Mouse (Mus musculus): ENCODE results near the gene Cela2a.

- TF ChIP-seq GATA1 (IDR thresholded peaks at IDR 0.05; ENCODE audit: low read length), result no peak
- TF ChIP-seq TAL1 (IDR thresholded peaks at IDR 0.05; ENCODE audit: low read length), result no peak
Observed at GRCm38 (mm10) chr4:141781201-141781985, 44.6 kb downstream of the Cela2a start.

Data from erythroblast, embryonic 14.5 days (primary cell).